In genomic region chr15:77141711-77142110, GRCm38 (mm10) we compare ENCODE assay signal across 16 mouse cellular contexts.
DNase-seq lines count a peak whose midpoint lies in the region; ATAC-seq and TF ChIP-seq lines count a peak whose summit lies in the region.
"Had no signal": no experiment of that assay in that cellular context is flagged by ENCODE, and none has a peak within 500 bp of the region (broad histone marks: within the 10 kb centered on the region; RNA-seq: fewer than 3 reads in every experiment).

No protein-coding gene starts in this region.

- H3K4me2 ChIP-seq in intestine, embryonic 15.5 days (replicated peaks): no peak overlapping the region
- H3K4me2 ChIP-seq in intestine, embryonic 16.5 days (ENCODE audit: low read depth, low read length): no peak overlapping the region

- no peak overlapping the region for H3K4me3 ChIP-seq in gastrocnemius, adult 2 months
- H3K4me3 ChIP-seq in intestine, embryonic 15.5 days (replicated peaks): no peak overlapping the region
- H3K4me3 ChIP-seq in intestine, embryonic 16.5 days (ENCODE audit: low read length): no peak overlapping the region
- H3K4me3 ChIP-seq: midbrain, embryonic 10.5 days had no signal

- 41% methylated on average over 4 of the region's 4 CpGs for WGBS in intestine, embryonic 15.5 days
- WGBS in intestine, embryonic 16.5 days: 48% methylated on average over 4 of the region's 4 CpGs

- H3K27ac ChIP-seq in gastrocnemius, adult 2 months: peak overlapping the region; percentile 56
- no peak overlapping the region for H3K27ac ChIP-seq in intestine, embryonic 15.5 days
- no peak overlapping the region for H3K27ac ChIP-seq in intestine, embryonic 16.5 days (ENCODE audit: low read length)
- H3K27ac ChIP-seq: midbrain, embryonic 10.5 days; stomach, postnatal 0 days had no signal

- peaks cover 9% of the 10 kb centered on the region for H3K4me1 ChIP-seq in intestine, embryonic 15.5 days (replicated peaks)
- H3K4me1 ChIP-seq in intestine, embryonic 16.5 days (ENCODE audit: control insufficient read depth, insufficient read depth, low read length): peaks cover 15% of the 10 kb centered on the region

- H3K9ac ChIP-seq in intestine, embryonic 15.5 days: no peak overlapping the region
- no peak overlapping the region for H3K9ac ChIP-seq in intestine, embryonic 16.5 days (ENCODE audit: low read depth, low read length)

- intact Hi-C loops in gastrocnemius, adult 2 months (cut with DNase I): no loop called here

- H3K9me3 ChIP-seq in intestine, embryonic 15.5 days: no peaks in the 10 kb centered on the region
- H3K9me3 ChIP-seq in intestine, embryonic 16.5 days (ENCODE audit: control insufficient read depth, low read length): no peaks in the 10 kb centered on the region
- H3K9me3 ChIP-seq: midbrain, embryonic 10.5 days had no signal

- DNase-seq in gastrocnemius, adult 2 months: no peak
- no peak for DNase-seq in gastrocnemius, postnatal 4 days (ENCODE audit: low spot score in 2 of 2)
- peak; percentile 58 for DNase-seq in brain, adult 2 months (ENCODE audit: low read depth, low spot score)
- DNase-seq in cerebellum, adult 9-10 months: peak; percentile 80
- DNase-seq in ovary, postnatal 14 days (ENCODE audit: low spot score): no peak
- DNase-seq in MN1 (ENCODE audit: low spot score): no peak
- DNase-seq: adrenal gland, postnatal 10 days; B cell, adult 2 months; layer of hippocampus, adult 9-11 months; lung, adult 18-20 months; lung, postnatal 4 days had no signal

- no peaks in the 10 kb centered on the region for H3K36me3 ChIP-seq in intestine, embryonic 15.5 days
- no peaks in the 10 kb centered on the region for H3K36me3 ChIP-seq in intestine, embryonic 16.5 days (ENCODE audit: control insufficient read depth, insufficient read depth, low read length)
- H3K36me3 ChIP-seq: midbrain, embryonic 10.5 days had no signal

- no peak for TF ChIP-seq CTCF in gastrocnemius, adult 2 months (IDR thresholded peaks at IDR 0.05)

- peak; percentile 10; the same call in 1 of the 2 replicates for ATAC-seq in intestine, embryonic 15.5 days
- ATAC-seq in intestine, embryonic 16.5 days: no peak
- ATAC-seq: inflammation-experienced regulatory T-cells, adult 6 months had no signal

- H3K27me3 ChIP-seq in intestine, embryonic 15.5 days (replicated peaks): no peaks in the 10 kb centered on the region
- no peaks in the 10 kb centered on the region for H3K27me3 ChIP-seq in intestine, embryonic 16.5 days (replicated peaks; ENCODE audit: control insufficient read depth, insufficient read depth, low read length)

Comparison
In these comparisons a context has a peak if more than half of its experiments do, and no peak if none do; other contexts are left out.
1. DNase-seq: peak in brain, adult 2 months (single experiment) and cerebellum, adult 9-10 months (single experiment); none in gastrocnemius, adult 2 months (single experiment), gastrocnemius, postnatal 4 days (0 of 2), ovary, postnatal 14 days (single experiment) and MN1 (single experiment).